Mouse (Mus musculus): Measurements from ENCODE around the gene Ptprn2. TPM values are rescaled to one million over a fixed set of nuclear protein-coding genes. Genes with fewer than 3 reads are reported as not detected.

Gene Ptprn2
- polyA plus RNA-seq, 1 experiment from 2014 or later: 12.2 TPM

- Histone ChIP-seq H3K27me3 (no peaks in the 10 kb centered on the region), H3K9ac (replicated peaks) (no peak overlapping the region), H3K27ac (replicated peaks) (no peak overlapping the region; the same call in 1 of the 2 replicates), H3K4me2 (replicated peaks) (no peak overlapping the region), H3K36me3 (peaks cover 85% of the 10 kb centered on the region), H3K9me3 (no peaks in the 10 kb centered on the region), H3K4me3 (no peak overlapping the region), H3K4me1 (peaks cover 14% of the 10 kb centered on the region)
- 86% methylated on average over 4 of the region's 4 CpGs for WGBS
- ATAC-seq (ENCODE audit: low FRiP score, low read depth): no peak
These were observed 750.7 kb downstream of the Ptprn2 start for GRCm38 (mm10) chr12:117236020-117236734.

GRCm38 (mm10) chr12:117236981-117237380, 751.5 kb downstream of the Ptprn2 start:
- WGBS: 91% methylated on average over 3 of the region's 3 CpGs
- H3K36me3 ChIP-seq: peaks cover 89% of the 10 kb centered on the region

GRCm38 (mm10) chr12:117239927-117240715, 754.6 kb downstream of the Ptprn2 start:
- no peaks in the 10 kb centered on the region for H3K27me3 ChIP-seq
- peaks cover 86% of the 10 kb centered on the region for H3K36me3 ChIP-seq
- no peak for ATAC-seq (ENCODE audit: low FRiP score, low read depth)
- H3K9me3 ChIP-seq: no peaks in the 10 kb centered on the region
- H3K4me2 ChIP-seq (replicated peaks): no peak overlapping the region
- peaks cover 9% of the 10 kb centered on the region for H3K4me1 ChIP-seq
- peak overlapping the region; percentile 36; the same call in 1 of the 2 replicates for H3K27ac ChIP-seq (replicated peaks)
- no peak overlapping the region for H3K4me3 ChIP-seq
- H3K9ac ChIP-seq (replicated peaks): no peak overlapping the region
- 78% methylated on average over 9 of the region's 9 CpGs for WGBS

More at GRCm38 (mm10) chr12:117236981-117237380, 751.5 kb downstream of the Ptprn2 start:
- H3K27ac ChIP-seq (replicated peaks): 0 out of 2 replicates have a peak overlapping the region, but pooled peaks have one; percentile 6
- H3K9ac ChIP-seq (replicated peaks): no peak overlapping the region
- H3K4me3 ChIP-seq: no peak overlapping the region
- ATAC-seq (ENCODE audit: low FRiP score, low read depth): no peak
- peaks cover 15% of the 10 kb centered on the region for H3K4me1 ChIP-seq
- no peak overlapping the region for H3K4me2 ChIP-seq (replicated peaks)
- H3K27me3 ChIP-seq: no peaks in the 10 kb centered on the region
- H3K9me3 ChIP-seq: no peaks in the 10 kb centered on the region

GRCm38 (mm10) chr12:117242181-117242580, 756.7 kb downstream of the Ptprn2 start:
- Histone ChIP-seq H3K9ac (replicated peaks) (no peak overlapping the region), H3K36me3 (peaks cover 82% of the 10 kb centered on the region), H3K9me3 (no peaks in the 10 kb centered on the region), H3K4me2 (replicated peaks) (no peak overlapping the region), H3K4me1 (peaks cover 10% of the 10 kb centered on the region), H3K27ac (replicated peaks) (no peak overlapping the region), H3K4me3 (no peak overlapping the region), H3K27me3 (no peaks in the 10 kb centered on the region)
- 72% methylated on average over 7 of the region's 7 CpGs for WGBS
- ATAC-seq (ENCODE audit: low FRiP score, low read depth): no peak

- Histone ChIP-seq H3K27ac (replicated peaks) (peak overlapping the region; percentile 20; the same call in 1 of the 2 replicates), H3K4me2 (replicated peaks) (no peak overlapping the region), H3K36me3 (peaks cover 72% of the 10 kb centered on the region), H3K4me1 (peaks cover 23% of the 10 kb centered on the region), H3K4me3 (no peak overlapping the region), H3K9me3 (no peaks in the 10 kb centered on the region), H3K9ac (replicated peaks) (no peak overlapping the region), H3K27me3 (no peaks in the 10 kb centered on the region)
- WGBS: 88% methylated on average over 17 of the region's 17 CpGs
- no peak for ATAC-seq (ENCODE audit: low FRiP score, low read depth)
These were observed 760.5 kb downstream of the Ptprn2 start for GRCm38 (mm10) chr12:117245885-117246478.

- Histone ChIP-seq H3K4me2 (replicated peaks) (no peak overlapping the region), H3K36me3 (peaks cover 57% of the 10 kb centered on the region), H3K9ac (replicated peaks) (no peak overlapping the region), H3K4me1 (peaks cover 55% of the 10 kb centered on the region), H3K4me3 (no peak overlapping the region), H3K9me3 (no peaks in the 10 kb centered on the region), H3K27me3 (no peaks in the 10 kb centered on the region), H3K27ac (replicated peaks) (peak overlapping the region; percentile 88)
- ATAC-seq (ENCODE audit: low FRiP score, low read depth): no peak; the same call in 1 of the 2 replicates
- WGBS: 20% methylated on average over 6 of the region's 6 CpGs
These were observed 764.9 kb downstream of the Ptprn2 start for GRCm38 (mm10) chr12:117250465-117250864.

- peak; percentile 27 for ATAC-seq (ENCODE audit: low FRiP score, low read depth)
- peaks cover 67% of the 10 kb centered on the region for H3K4me1 ChIP-seq
- H3K4me2 ChIP-seq (replicated peaks): no peak overlapping the region
- no peaks in the 10 kb centered on the region for H3K9me3 ChIP-seq
- H3K36me3 ChIP-seq: peaks cover 55% of the 10 kb centered on the region
- WGBS: 22% methylated on average over 11 of the region's 11 CpGs
- H3K9ac ChIP-seq (replicated peaks): 0 out of 2 replicates have a peak overlapping the region, but pooled peaks have one; percentile 2
- peak overlapping the region; percentile 88 for H3K27ac ChIP-seq (replicated peaks)
- H3K27me3 ChIP-seq: no peaks in the 10 kb centered on the region
- no peak overlapping the region for H3K4me3 ChIP-seq
These were observed 766.3 kb downstream of the Ptprn2 start for GRCm38 (mm10) chr12:117251663-117252425.

GRCm38 (mm10) chr12:117252426-117252779, 766.9 kb downstream of the Ptprn2 start:
- Histone ChIP-seq H3K9me3 (no peaks in the 10 kb centered on the region), H3K4me1 (peaks cover 72% of the 10 kb centered on the region), H3K27ac (replicated peaks) (peak overlapping the region; percentile 88), H3K4me3 (no peak overlapping the region), H3K36me3 (peaks cover 50% of the 10 kb centered on the region), H3K4me2 (replicated peaks) (no peak overlapping the region), H3K27me3 (no peaks in the 10 kb centered on the region), H3K9ac (replicated peaks) (no peak overlapping the region)
- ATAC-seq (ENCODE audit: low FRiP score, low read depth): peak; percentile 24; the same call in 1 of the 2 replicates
- 1% methylated on average over 3 of the region's 3 CpGs for WGBS

GRCm38 (mm10) chr12:117254356-117254755, 768.8 kb downstream of the Ptprn2 start:
- no peak overlapping the region for H3K4me3 ChIP-seq
- no peak for ATAC-seq (ENCODE audit: low FRiP score, low read depth)
- WGBS: 73% methylated on average over 9 of the region's 9 CpGs
- H3K36me3 ChIP-seq: peaks cover 38% of the 10 kb centered on the region
- H3K4me1 ChIP-seq: peaks cover 85% of the 10 kb centered on the region
- H3K27ac ChIP-seq (replicated peaks): peak overlapping the region; percentile 97
- no peak overlapping the region for H3K9ac ChIP-seq (replicated peaks)
- H3K9me3 ChIP-seq: no peaks in the 10 kb centered on the region
- H3K27me3 ChIP-seq: no peaks in the 10 kb centered on the region
- H3K4me2 ChIP-seq (replicated peaks): no peak overlapping the region

- Histone ChIP-seq H3K27ac (replicated peaks) (peak overlapping the region; percentile 97), H3K4me2 (replicated peaks) (no peak overlapping the region), H3K4me3 (no peak overlapping the region), H3K9ac (replicated peaks) (peak overlapping the region; percentile 7; the same call in 1 of the 2 replicates), H3K9me3 (no peaks in the 10 kb centered on the region), H3K36me3 (peaks cover 43% of the 10 kb centered on the region), H3K27me3 (no peaks in the 10 kb centered on the region), H3K4me1 (peaks cover 83% of the 10 kb centered on the region)
- ATAC-seq (ENCODE audit: low FRiP score, low read depth): no peak
- WGBS: 17% methylated on average over 6 of the region's 6 CpGs
These were observed 769.8 kb downstream of the Ptprn2 start for GRCm38 (mm10) chr12:117255325-117255724.

- Histone ChIP-seq H3K36me3 (peaks cover 48% of the 10 kb centered on the region), H3K4me2 (replicated peaks) (no peak overlapping the region), H3K9ac (replicated peaks) (0 out of 2 replicates have a peak overlapping the region, but pooled peaks have one; percentile 7), H3K4me3 (no peak overlapping the region), H3K27ac (replicated peaks) (peak overlapping the region; percentile 97), H3K27me3 (no peaks in the 10 kb centered on the region), H3K4me1 (peaks cover 80% of the 10 kb centered on the region), H3K9me3 (no peaks in the 10 kb centered on the region)
- ATAC-seq (ENCODE audit: low FRiP score, low read depth): no peak
- 49% methylated on average over 2 of the region's 2 CpGs for WGBS
These were observed 770.3 kb downstream of the Ptprn2 start for GRCm38 (mm10) chr12:117255776-117256342.

All from midbrain, embryonic 12.5 days (tissue).